Mouse (Mus musculus) hindbrain, embryonic 10.5 days (tissue): Measurements from ENCODE around the gene Gria1. TPM values are rescaled to one million over a fixed set of nuclear protein-coding genes. Genes with fewer than 3 reads are reported as not detected.
A peak's percentile ranks its signal among the peaks of the same experiment; 100 is the strongest.

Experiments
- DNase-seq: peaks from one replicate; pipeline ENCODE4 v3.0.0-alpha.2; 2017; ENCODE audit warnings: low spot score
- H3K27ac ChIP-seq: fragments of 300-500 bp; sonication (generic); 2 replicates; pipeline ENCODE4 v1.5.1; 2016; ENCODE audit warnings: mild to moderate bottlenecking, moderate library complexity
- H3K27me3 ChIP-seq: fragments of 300-500 bp; sonication (generic); 2 replicates; pipeline ENCODE4 v1.6.1; 2016; ENCODE audit warnings: mild to moderate bottlenecking; ENCODE audit not compliant: poor library complexity, insufficient read depth, severe bottlenecking
- H3K36me3 ChIP-seq: fragments of 300-500 bp; sonication (generic); 2 replicates; pipeline ENCODE4 v1.6.1; 2016; ENCODE audit warnings: mild to moderate bottlenecking, moderate library complexity
- H3K4me1 ChIP-seq: fragments of 300-500 bp; sonication (generic); replicated peaks from 2 replicates; pipeline ENCODE4 v1.6.1; 2016; ENCODE audit warnings: mild to moderate bottlenecking
- H3K4me3 ChIP-seq: fragments of 300-500 bp; sonication (generic); 2 replicates; pipeline ENCODE4 v1.5.1; 2016; ENCODE audit warnings: mild to moderate bottlenecking, moderate library complexity
- H3K9me3 ChIP-seq: fragments of 300-500 bp; sonication (generic); 2 replicates; pipeline ENCODE4 v1.6.1; 2016; ENCODE audit warnings: mild to moderate bottlenecking, moderate library complexity
- WGBS: fragments of 180-500 bp; shearing (Covaris S2); methylation state at CpG from one replicate; pipeline ENCODE4 v1.1.7; 2016; 5-methylcytosine and 5-hydroxymethylcytosine counted together
- polyA plus RNA-seq: library from polyadenylated mRNA; unstranded; fragments of >200 nt; fragmentation: Nextera tagmentation; extraction: Ambion mirVana; gene quantifications from 2 replicates; pipeline ENCODE4 v1.2.1, GENCODE M21; 2016

Gria1 gene
- polyA plus RNA-seq, 1 experiment from 2014 or later, result 1.8 TPM

GRCm38 (mm10) chr11:57271687-57272086 is 260.5 kb downstream of the Gria1 start:
- WGBS, result 89% methylated on average over 8 of the region's 8 CpGs
- Histone ChIP-seq H3K27ac (no peak overlapping the region), H3K36me3 (no peaks in the 10 kb centered on the region), H3K27me3 (no peaks in the 10 kb centered on the region), H3K9me3 (no peaks in the 10 kb centered on the region), H3K4me1 (no peaks in the 10 kb centered on the region), H3K4me3 (no peak overlapping the region)
- DNase-seq, result no peak

- 95% methylated on average over 4 of the region's 4 CpGs for WGBS
- H3K27me3 ChIP-seq, result no peaks in the 10 kb centered on the region
- H3K27ac ChIP-seq, result no peak overlapping the region
- no peaks in the 10 kb centered on the region for H3K9me3 ChIP-seq
- no peak overlapping the region for H3K4me3 ChIP-seq
- no peak for DNase-seq
- peaks cover 13% of the 10 kb centered on the region; the same call in 1 of the 2 replicates for H3K4me1 ChIP-seq
- no peaks in the 10 kb centered on the region for H3K36me3 ChIP-seq
Observed at GRCm38 (mm10) chr11:57274687-57275086, 263.5 kb downstream of the Gria1 start.

- DNase-seq, result no peak
- Histone ChIP-seq H3K36me3 (no peaks in the 10 kb centered on the region), H3K4me3 (no peak overlapping the region), H3K27ac (no peak overlapping the region), H3K27me3 (no peaks in the 10 kb centered on the region), H3K9me3 (no peaks in the 10 kb centered on the region), H3K4me1 (peaks cover 13% of the 10 kb centered on the region; the same call in 1 of the 2 replicates)
- 60% methylated on average over 10 of the region's 10 CpGs for WGBS
Observed at GRCm38 (mm10) chr11:57278056-57278455, 266.9 kb downstream of the Gria1 start.

- Histone ChIP-seq H3K9me3 (no peaks in the 10 kb centered on the region), H3K36me3 (no peaks in the 10 kb centered on the region), H3K4me1 (no peaks in the 10 kb centered on the region), H3K27ac (no peak overlapping the region), H3K4me3 (no peak overlapping the region), H3K27me3 (no peaks in the 10 kb centered on the region)
- DNase-seq, result no peak
- 85% methylated on average over 2 of the region's 2 CpGs for WGBS
Observed at GRCm38 (mm10) chr11:57286119-57286518, 274.9 kb downstream of the Gria1 start.

GRCm38 (mm10) chr11:57297376-57297775 is 286.2 kb downstream of the Gria1 start:
- H3K4me3 ChIP-seq, result no peak overlapping the region
- H3K36me3 ChIP-seq, result no peaks in the 10 kb centered on the region
- H3K27me3 ChIP-seq, result no peaks in the 10 kb centered on the region
- WGBS, result 92% methylated on average over 8 of the region's 8 CpGs
- peaks cover 25% of the 10 kb centered on the region for H3K4me1 ChIP-seq
- H3K27ac ChIP-seq, result peak overlapping the region; percentile 72; the same call in 1 of the 2 replicates
- DNase-seq, result no peak
- no peaks in the 10 kb centered on the region for H3K9me3 ChIP-seq

- no peaks in the 10 kb centered on the region for H3K9me3 ChIP-seq
- peak overlapping the region; percentile 72 for H3K27ac ChIP-seq
- 31% methylated on average over 2 of the region's 2 CpGs for WGBS
- no peaks in the 10 kb centered on the region for H3K27me3 ChIP-seq
- H3K4me1 ChIP-seq, result peaks cover 25% of the 10 kb centered on the region
- no peaks in the 10 kb centered on the region for H3K36me3 ChIP-seq
- DNase-seq, result peak; percentile 78
- no peak overlapping the region for H3K4me3 ChIP-seq
Observed at GRCm38 (mm10) chr11:57298263-57298662, 287.1 kb downstream of the Gria1 start.

- H3K27me3 ChIP-seq, result no peaks in the 10 kb centered on the region
- H3K4me3 ChIP-seq, result no peak overlapping the region
- no peak for DNase-seq
- peaks cover 25% of the 10 kb centered on the region for H3K4me1 ChIP-seq
- no peaks in the 10 kb centered on the region for H3K36me3 ChIP-seq
- peak overlapping the region; percentile 72 for H3K27ac ChIP-seq
- no peaks in the 10 kb centered on the region for H3K9me3 ChIP-seq
Observed at GRCm38 (mm10) chr11:57298665-57299064, 287.5 kb downstream of the Gria1 start.

GRCm38 (mm10) chr11:57303602-57304001 is 292.4 kb downstream of the Gria1 start:
- Histone ChIP-seq H3K27me3 (no peaks in the 10 kb centered on the region), H3K36me3 (no peaks in the 10 kb centered on the region), H3K4me1 (peaks cover 8% of the 10 kb centered on the region), H3K27ac (no peak overlapping the region), H3K4me3 (no peak overlapping the region), H3K9me3 (no peaks in the 10 kb centered on the region)
- 97% methylated on average over 1 of the region's 1 CpGs for WGBS
- no peak for DNase-seq

GRCm38 (mm10) chr11:57306116-57306515 is 294.9 kb downstream of the Gria1 start:
- H3K36me3 ChIP-seq, result no peaks in the 10 kb centered on the region
- WGBS, result 88% methylated on average over 2 of the region's 2 CpGs
- no peak for DNase-seq

GRCm38 (mm10) chr11:57306892-57307291 is 295.7 kb downstream of the Gria1 start:
- H3K27ac ChIP-seq, result no peak overlapping the region
- H3K27me3 ChIP-seq, result no peaks in the 10 kb centered on the region
- 93% methylated on average over 1 of the region's 1 CpGs for WGBS
- H3K9me3 ChIP-seq, result no peaks in the 10 kb centered on the region
- no peaks in the 10 kb centered on the region for H3K36me3 ChIP-seq
- no peaks in the 10 kb centered on the region for H3K4me1 ChIP-seq
- no peak for DNase-seq
- no peak overlapping the region for H3K4me3 ChIP-seq

More at GRCm38 (mm10) chr11:57306116-57306515, 294.9 kb downstream of the Gria1 start:
- Histone ChIP-seq H3K4me1 (no peaks in the 10 kb centered on the region), H3K27ac (no peak overlapping the region), H3K9me3 (no peaks in the 10 kb centered on the region), H3K27me3 (no peaks in the 10 kb centered on the region), H3K4me3 (no peak overlapping the region)

GRCm38 (mm10) chr11:57317063-57317462 is 305.9 kb downstream of the Gria1 start:
- Histone ChIP-seq H3K4me3 (no peak overlapping the region), H3K9me3 (no peaks in the 10 kb centered on the region), H3K4me1 (no peaks in the 10 kb centered on the region), H3K27me3 (no peaks in the 10 kb centered on the region), H3K27ac (no peak overlapping the region), H3K36me3 (no peaks in the 10 kb centered on the region)
- no peak for DNase-seq
- 69% methylated on average over 3 of the region's 3 CpGs for WGBS

- 87% methylated on average over 13 of the region's 13 CpGs for WGBS
- H3K27ac ChIP-seq, result no peak overlapping the region
- no peaks in the 10 kb centered on the region for H3K36me3 ChIP-seq
- H3K9me3 ChIP-seq, result no peaks in the 10 kb centered on the region
- no peak overlapping the region for H3K4me3 ChIP-seq
- H3K27me3 ChIP-seq, result no peaks in the 10 kb centered on the region
- DNase-seq, result no peak
- H3K4me1 ChIP-seq, result no peaks in the 10 kb centered on the region
Observed at GRCm38 (mm10) chr11:57317478-57317877, 306.3 kb downstream of the Gria1 start.

- Histone ChIP-seq H3K4me3 (no peak overlapping the region), H3K4me1 (no peaks in the 10 kb centered on the region), H3K36me3 (no peaks in the 10 kb centered on the region), H3K9me3 (no peaks in the 10 kb centered on the region), H3K27ac (no peak overlapping the region), H3K27me3 (no peaks in the 10 kb centered on the region)
- WGBS, result 87% methylated on average over 3 of the region's 3 CpGs
- DNase-seq, result no peak
Observed at GRCm38 (mm10) chr11:57319374-57319773, 308.2 kb downstream of the Gria1 start.

- Histone ChIP-seq H3K36me3 (no peaks in the 10 kb centered on the region), H3K27ac (no peak overlapping the region), H3K4me1 (no peaks in the 10 kb centered on the region), H3K27me3 (no peaks in the 10 kb centered on the region), H3K9me3 (no peaks in the 10 kb centered on the region), H3K4me3 (no peak overlapping the region)
- no peak for DNase-seq
- 87% methylated on average over 4 of the region's 4 CpGs for WGBS
Observed at GRCm38 (mm10) chr11:57324099-57324498, 312.9 kb downstream of the Gria1 start.
